Mouse (Mus musculus): ENCODE measurements around the gene Bmp6. TPM values are rescaled to one million over a fixed set of nuclear protein-coding genes. Genes with fewer than 3 reads are reported as not detected.

Bmp6 gene
- polyA plus RNA-seq, 1 experiment from 2014 or later = 1.1 TPM

- H3K4me1 ChIP-seq (replicated peaks; ENCODE audit: control insufficient read depth, insufficient read depth, low read length) = no peaks in the 10 kb centered on the region
- no peak for TF ChIP-seq CTCF (IDR thresholded peaks at IDR 0.05; ENCODE audit: low read depth)
- H3K4me3 ChIP-seq (ENCODE audit: low read depth, low read length) = no peak overlapping the region
- no peak for ATAC-seq
- H3K4me2 ChIP-seq (replicated peaks; ENCODE audit: low read depth) = no peak overlapping the region
- H3K9ac ChIP-seq (ENCODE audit: low read depth, low read length) = no peak overlapping the region
- H3K27ac ChIP-seq (ENCODE audit: low read depth, low read length) = no peak overlapping the region
- no peaks in the 10 kb centered on the region for H3K36me3 ChIP-seq (ENCODE audit: control insufficient read depth, insufficient read depth)
- 75% methylated on average over 6 of the region's 6 CpGs for WGBS
- H3K27me3 ChIP-seq (replicated peaks; ENCODE audit: control insufficient read depth, insufficient read depth, low read length) = 0 out of 2 replicates have a peak, but pooled peaks cover 3% of the 10 kb centered on the region
- H3K9me3 ChIP-seq (ENCODE audit: control insufficient read depth) = no peaks in the 10 kb centered on the region
These were observed 189.8 kb downstream of the Bmp6 start for GRCm38 (mm10) chr13:38534731-38535130.

DNA sequence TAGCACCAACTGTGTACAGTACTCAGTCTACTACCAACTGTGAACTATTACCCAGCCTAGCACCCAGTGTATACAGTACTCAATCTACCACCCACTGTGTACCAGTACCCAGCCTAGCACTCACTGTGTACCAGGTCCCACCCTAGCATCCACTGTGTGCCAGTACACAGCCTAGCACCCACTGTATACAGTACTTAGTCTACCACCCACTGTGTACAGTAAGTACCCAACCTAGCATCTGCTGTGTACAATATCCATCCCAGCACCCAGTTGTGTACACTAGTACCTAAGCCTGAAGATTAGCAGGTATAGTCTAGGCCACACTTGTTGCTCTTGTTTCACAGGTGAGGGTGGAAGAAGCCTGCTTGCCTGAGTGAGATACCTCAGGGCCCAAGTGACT lies 192.6 kb downstream of the Bmp6 start:
- H3K4me2 ChIP-seq (replicated peaks; ENCODE audit: low read depth) = no peak overlapping the region
- no peak for TF ChIP-seq CTCF (IDR thresholded peaks at IDR 0.05; ENCODE audit: low read depth)
- H3K4me1 ChIP-seq (replicated peaks; ENCODE audit: control insufficient read depth, insufficient read depth, low read length) = no peaks in the 10 kb centered on the region
- H3K4me3 ChIP-seq (ENCODE audit: low read depth, low read length) = no peak overlapping the region
- no peaks in the 10 kb centered on the region for H3K9me3 ChIP-seq (ENCODE audit: control insufficient read depth)
- no peak overlapping the region for H3K27ac ChIP-seq (ENCODE audit: low read depth, low read length)
- no peaks in the 10 kb centered on the region for H3K36me3 ChIP-seq (ENCODE audit: control insufficient read depth, insufficient read depth)
- H3K9ac ChIP-seq (ENCODE audit: low read depth, low read length) = no peak overlapping the region
- no peak for ATAC-seq
- H3K27me3 ChIP-seq (replicated peaks; ENCODE audit: control insufficient read depth, insufficient read depth, low read length) = no peaks in the 10 kb centered on the region

DNA sequence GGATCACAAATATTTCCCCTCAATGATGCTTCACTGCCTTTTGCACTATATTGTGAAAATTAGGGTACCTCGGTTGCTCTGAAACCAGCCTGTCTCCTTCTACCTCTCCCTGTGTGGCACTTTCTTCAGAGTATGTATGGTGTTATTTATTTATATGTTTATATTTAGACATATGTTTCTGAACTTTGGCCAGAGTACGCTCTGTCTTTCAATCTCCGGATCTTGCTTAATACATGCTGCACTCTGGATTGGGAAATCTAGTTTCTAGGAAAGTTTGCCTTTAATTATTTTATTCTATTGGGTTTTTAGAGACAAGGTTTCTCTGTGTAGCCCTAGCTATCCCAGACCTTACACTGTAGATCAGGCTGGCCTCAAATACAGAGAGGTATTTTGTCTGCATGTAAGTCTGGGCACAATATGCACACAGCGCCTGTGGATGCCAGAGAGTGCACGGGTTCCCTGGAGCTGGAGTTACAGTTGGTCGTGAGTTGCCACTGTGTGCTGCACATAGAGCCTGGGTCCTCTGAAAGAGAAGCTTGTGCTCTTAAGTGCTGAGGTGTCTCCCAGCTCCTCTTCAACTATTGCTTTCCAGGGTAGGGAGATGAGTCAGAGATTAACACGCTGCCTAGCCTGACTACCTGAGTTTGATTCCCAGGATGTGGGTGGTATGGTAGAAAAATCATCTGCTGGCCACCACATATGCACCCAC lies 194.4 kb downstream of the Bmp6 start:
- no peaks in the 10 kb centered on the region for H3K27me3 ChIP-seq (replicated peaks; ENCODE audit: control insufficient read depth, insufficient read depth, low read length)
- WGBS = 84% methylated on average over 7 of the region's 7 CpGs
- H3K9me3 ChIP-seq (ENCODE audit: control insufficient read depth) = no peaks in the 10 kb centered on the region
- TF ChIP-seq CTCF (IDR thresholded peaks at IDR 0.05; ENCODE audit: low read depth) = no peak
- no peak overlapping the region for H3K27ac ChIP-seq (ENCODE audit: low read depth, low read length)
- no peak for ATAC-seq
- no peak overlapping the region for H3K9ac ChIP-seq (ENCODE audit: low read depth, low read length)
- H3K4me3 ChIP-seq (ENCODE audit: low read depth, low read length) = no peak overlapping the region
- H3K4me1 ChIP-seq (replicated peaks; ENCODE audit: control insufficient read depth, insufficient read depth, low read length) = no peaks in the 10 kb centered on the region
- no peak overlapping the region for H3K4me2 ChIP-seq (replicated peaks; ENCODE audit: low read depth)
- H3K36me3 ChIP-seq (ENCODE audit: control insufficient read depth, insufficient read depth) = no peaks in the 10 kb centered on the region

- no peaks in the 10 kb centered on the region for H3K9me3 ChIP-seq (ENCODE audit: control insufficient read depth)
- no peaks in the 10 kb centered on the region for H3K4me1 ChIP-seq (replicated peaks; ENCODE audit: control insufficient read depth, insufficient read depth, low read length)
- H3K4me2 ChIP-seq (replicated peaks; ENCODE audit: low read depth) = no peak overlapping the region
- no peak overlapping the region for H3K27ac ChIP-seq (ENCODE audit: low read depth, low read length)
- no peak for TF ChIP-seq CTCF (IDR thresholded peaks at IDR 0.05; ENCODE audit: low read depth)
- 90% methylated on average over 8 of the region's 8 CpGs for WGBS
- H3K4me3 ChIP-seq (ENCODE audit: low read depth, low read length) = no peak overlapping the region
- no peaks in the 10 kb centered on the region for H3K36me3 ChIP-seq (ENCODE audit: control insufficient read depth, insufficient read depth)
- H3K27me3 ChIP-seq (replicated peaks; ENCODE audit: control insufficient read depth, insufficient read depth, low read length) = no peaks in the 10 kb centered on the region
- no peak overlapping the region for H3K9ac ChIP-seq (ENCODE audit: low read depth, low read length)
- ATAC-seq = no peak
These were observed 198.7 kb downstream of the Bmp6 start for GRCm38 (mm10) chr13:38543455-38544125.

DNA sequence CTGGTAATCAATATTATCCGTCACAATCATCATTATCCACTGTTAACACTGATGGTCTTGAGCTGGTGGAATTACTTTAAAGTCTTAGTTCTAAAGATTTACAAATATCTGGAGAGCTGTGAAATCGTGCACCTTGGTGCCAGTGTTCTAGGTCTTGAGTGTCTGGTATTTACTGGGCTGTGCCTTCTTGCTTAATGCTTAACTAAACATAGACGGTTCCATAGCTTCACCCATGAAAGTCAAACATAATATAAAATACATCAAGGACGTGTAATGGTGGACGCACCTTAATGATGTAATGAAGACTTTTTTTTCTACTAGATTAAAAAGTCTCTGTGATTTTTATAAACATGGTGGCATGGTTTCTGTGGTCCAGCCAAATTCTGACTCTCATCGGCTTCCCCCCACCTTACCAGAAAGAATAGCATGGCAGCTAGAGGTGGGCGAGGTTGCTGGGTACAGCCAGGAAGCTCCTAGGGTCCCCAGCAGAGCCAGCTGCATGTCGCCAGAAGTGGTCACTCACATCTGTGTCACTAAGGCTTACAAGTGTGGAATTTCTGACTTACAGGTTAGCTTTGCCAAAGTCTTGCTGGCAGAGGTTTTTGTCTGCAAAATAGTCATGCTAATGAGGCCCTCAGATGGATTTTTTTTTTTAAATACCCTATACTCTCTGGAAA lies 200.0 kb downstream of the Bmp6 start:
- no peaks in the 10 kb centered on the region for H3K36me3 ChIP-seq (ENCODE audit: control insufficient read depth, insufficient read depth)
- H3K4me2 ChIP-seq (replicated peaks; ENCODE audit: low read depth) = no peak overlapping the region
- H3K27ac ChIP-seq (ENCODE audit: low read depth, low read length) = no peak overlapping the region
- H3K4me1 ChIP-seq (replicated peaks; ENCODE audit: control insufficient read depth, insufficient read depth, low read length) = no peaks in the 10 kb centered on the region
- no peak overlapping the region for H3K9ac ChIP-seq (ENCODE audit: low read depth, low read length)
- H3K27me3 ChIP-seq (replicated peaks; ENCODE audit: control insufficient read depth, insufficient read depth, low read length) = no peaks in the 10 kb centered on the region
- no peak for TF ChIP-seq CTCF (IDR thresholded peaks at IDR 0.05; ENCODE audit: low read depth)
- ATAC-seq = no peak
- H3K4me3 ChIP-seq (ENCODE audit: low read depth, low read length) = no peak overlapping the region
- WGBS = 66% methylated on average over 8 of the region's 8 CpGs
- no peaks in the 10 kb centered on the region for H3K9me3 ChIP-seq (ENCODE audit: control insufficient read depth)

GRCm38 (mm10) chr13:38545460-38545859 lies 200.6 kb downstream of the Bmp6 start:
- no peaks in the 10 kb centered on the region for H3K36me3 ChIP-seq (ENCODE audit: control insufficient read depth, insufficient read depth)
- TF ChIP-seq CTCF (IDR thresholded peaks at IDR 0.05; ENCODE audit: low read depth) = no peak
- H3K4me3 ChIP-seq (ENCODE audit: low read depth, low read length) = no peak overlapping the region
- WGBS = 76% methylated on average over 3 of the region's 3 CpGs
- no peak overlapping the region for H3K27ac ChIP-seq (ENCODE audit: low read depth, low read length)
- H3K9ac ChIP-seq (ENCODE audit: low read depth, low read length) = no peak overlapping the region
- H3K9me3 ChIP-seq (ENCODE audit: control insufficient read depth) = no peaks in the 10 kb centered on the region
- no peak for ATAC-seq
- no peak overlapping the region for H3K4me2 ChIP-seq (replicated peaks; ENCODE audit: low read depth)
- H3K27me3 ChIP-seq (replicated peaks; ENCODE audit: control insufficient read depth, insufficient read depth, low read length) = no peaks in the 10 kb centered on the region
- H3K4me1 ChIP-seq (replicated peaks; ENCODE audit: control insufficient read depth, insufficient read depth, low read length) = no peaks in the 10 kb centered on the region
